Mouse (Mus musculus): ENCODE data around the gene Slc5a11. TPM values are rescaled to one million over a fixed set of nuclear protein-coding genes. Genes with fewer than 3 reads are reported as not detected.

Gene Slc5a11
- polyA plus RNA-seq, 1 experiment from 2014 or later = 1.2 TPM

DNA sequence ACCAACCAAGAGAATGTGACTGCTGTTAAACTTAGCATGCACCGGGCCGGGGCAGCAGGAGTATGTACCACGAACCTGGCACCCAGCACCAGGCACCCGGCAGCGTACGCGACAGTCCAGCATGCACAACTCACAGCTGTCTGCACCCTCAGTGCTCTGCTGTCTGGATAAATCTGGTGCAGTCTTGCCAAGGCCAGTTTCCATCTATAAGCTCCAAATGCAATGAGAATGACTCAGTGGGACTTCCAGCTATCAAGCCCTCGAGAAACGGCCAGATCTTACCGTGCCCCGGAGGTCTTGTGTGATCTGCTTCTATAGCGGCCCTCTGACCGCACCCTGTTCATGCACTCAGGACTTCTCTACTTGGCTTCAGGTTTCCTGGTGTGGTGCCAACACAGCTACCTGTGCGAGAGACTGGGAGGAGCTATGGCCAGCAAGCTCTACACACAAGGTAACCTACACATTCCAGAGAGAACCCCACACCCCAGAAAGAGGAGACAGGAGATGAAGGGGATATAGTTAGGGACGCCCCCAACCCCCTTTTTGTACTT lies 14.8 kb upstream of the Slc5a11 start:
- 93% methylated on average over 15 of the region's 15 CpGs for WGBS
- Histone ChIP-seq H3K27ac (replicated peaks; ENCODE audit: low read depth, low read length) (no peak overlapping the region), H3K36me3 (ENCODE audit: control insufficient read depth, insufficient read depth, low read length) (peaks cover 9% of the 10 kb centered on the region), H3K9me3 (ENCODE audit: control insufficient read depth, low read length) (no peaks in the 10 kb centered on the region), H3K9ac (replicated peaks; ENCODE audit: low read length) (no peak overlapping the region), H3K4me2 (ENCODE audit: low read length) (no peak overlapping the region), H3K4me3 (replicated peaks; ENCODE audit: low read depth, low read length) (no peak overlapping the region), H3K27me3 (ENCODE audit: control insufficient read depth, insufficient read depth, low read length) (no peaks in the 10 kb centered on the region), H3K4me1 (ENCODE audit: control insufficient read depth, insufficient read depth, low read length) (no peaks in the 10 kb centered on the region)
- ATAC-seq (ENCODE audit: low FRiP score, low TSS enrichment) (no peak), DNase-seq (no peak)

GRCm38 (mm10) chr7:123200722-123201121 lies 13.9 kb upstream of the Slc5a11 start:
- no peaks in the 10 kb centered on the region for H3K9me3 ChIP-seq (ENCODE audit: control insufficient read depth, low read length)
- H3K4me3 ChIP-seq (replicated peaks; ENCODE audit: low read depth, low read length) = no peak overlapping the region
- ATAC-seq (ENCODE audit: low FRiP score, low TSS enrichment) (no peak), DNase-seq (no peak)
- H3K27ac ChIP-seq (replicated peaks; ENCODE audit: low read depth, low read length) = no peak overlapping the region
- no peak overlapping the region for H3K9ac ChIP-seq (replicated peaks; ENCODE audit: low read length)
- H3K4me1 ChIP-seq (ENCODE audit: control insufficient read depth, insufficient read depth, low read length) = no peaks in the 10 kb centered on the region
- no peaks in the 10 kb centered on the region for H3K27me3 ChIP-seq (ENCODE audit: control insufficient read depth, insufficient read depth, low read length)
- H3K36me3 ChIP-seq (ENCODE audit: control insufficient read depth, insufficient read depth, low read length) = no peaks in the 10 kb centered on the region; the same call in 1 of the 2 replicates
- H3K4me2 ChIP-seq (ENCODE audit: low read length) = no peak overlapping the region
- WGBS = 87% methylated on average over 9 of the region's 9 CpGs

GRCm38 (mm10) chr7:123205261-123205660 lies 9.3 kb upstream of the Slc5a11 start:
- H3K27me3 ChIP-seq (ENCODE audit: control insufficient read depth, insufficient read depth, low read length) = no peaks in the 10 kb centered on the region
- DNase-seq (peak; percentile 82), ATAC-seq (ENCODE audit: low FRiP score, low TSS enrichment) (no peak)
- 35% methylated on average over 14 of the region's 14 CpGs for whole genome bisulfite sequencing
- no peaks in the 10 kb centered on the region for H3K4me1 ChIP-seq (ENCODE audit: control insufficient read depth, insufficient read depth, low read length)
- no peaks in the 10 kb centered on the region for H3K36me3 ChIP-seq (ENCODE audit: control insufficient read depth, insufficient read depth, low read length)
- H3K9ac ChIP-seq (replicated peaks; ENCODE audit: low read length) = no peak overlapping the region
- no peaks in the 10 kb centered on the region for H3K9me3 ChIP-seq (ENCODE audit: control insufficient read depth, low read length)
- H3K27ac ChIP-seq (replicated peaks; ENCODE audit: low read depth, low read length) = no peak overlapping the region
- H3K4me2 ChIP-seq (ENCODE audit: low read length) = no peak overlapping the region
- no peak overlapping the region for H3K4me3 ChIP-seq (replicated peaks; ENCODE audit: low read depth, low read length)

DNA sequence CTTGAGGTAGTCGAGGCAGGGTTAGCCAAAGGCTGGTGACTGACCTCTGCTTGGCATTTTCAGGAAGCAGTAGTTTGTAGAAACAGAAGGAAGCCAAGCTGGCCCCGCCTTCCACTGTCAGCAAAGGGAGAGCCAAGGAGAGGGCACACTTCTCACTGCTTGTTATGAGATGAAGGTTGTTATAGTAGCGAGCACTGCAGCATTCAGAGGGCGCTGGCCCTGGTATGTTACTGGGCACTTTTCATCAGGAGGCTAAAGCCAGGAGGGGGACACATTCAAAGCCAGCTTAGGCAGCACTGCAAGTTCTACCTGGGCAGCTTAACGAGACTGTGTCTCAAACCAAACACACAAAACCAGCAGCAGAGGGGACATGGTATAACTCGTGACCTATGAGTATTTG lies 7.0 kb upstream of the Slc5a11 start:
- Histone ChIP-seq H3K27ac (replicated peaks; ENCODE audit: low read depth, low read length) (no peak overlapping the region), H3K9ac (replicated peaks; ENCODE audit: low read length) (no peak overlapping the region), H3K4me3 (replicated peaks; ENCODE audit: low read depth, low read length) (no peak overlapping the region), H3K36me3 (ENCODE audit: control insufficient read depth, insufficient read depth, low read length) (no peaks in the 10 kb centered on the region), H3K27me3 (ENCODE audit: control insufficient read depth, insufficient read depth, low read length) (no peaks in the 10 kb centered on the region), H3K9me3 (ENCODE audit: control insufficient read depth, low read length) (no peaks in the 10 kb centered on the region), H3K4me2 (ENCODE audit: low read length) (no peak overlapping the region), H3K4me1 (ENCODE audit: control insufficient read depth, insufficient read depth, low read length) (no peaks in the 10 kb centered on the region)
- 79% methylated on average over 6 of the region's 6 CpGs for WGBS
- ATAC-seq (ENCODE audit: low FRiP score, low TSS enrichment) (no peak), DNase-seq (no peak)

DNA sequence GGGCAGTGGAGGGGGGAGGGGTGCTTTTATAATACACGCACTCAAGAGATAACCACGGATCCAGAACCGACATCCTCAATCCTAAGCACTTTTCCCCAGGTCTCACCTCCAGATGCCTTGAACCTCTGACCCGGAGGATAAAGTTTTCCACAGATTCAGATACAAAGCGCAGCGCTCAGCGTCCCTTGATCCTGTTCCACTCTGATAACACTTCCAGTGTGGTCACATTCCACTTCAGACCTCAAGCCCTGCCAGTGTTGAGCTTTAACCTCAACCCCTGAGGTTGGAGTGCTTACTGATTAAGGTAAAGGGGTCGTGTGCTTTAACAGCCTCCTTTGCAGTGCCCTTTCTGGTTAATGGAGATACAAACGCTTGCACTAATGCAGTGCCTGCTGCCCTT lies 4.7 kb upstream of the Slc5a11 start:
- DNase-seq (no peak), ATAC-seq (ENCODE audit: low FRiP score, low TSS enrichment) (no peak)
- Histone ChIP-seq H3K9ac (replicated peaks; ENCODE audit: low read length) (no peak overlapping the region), H3K4me2 (ENCODE audit: low read length) (no peak overlapping the region), H3K4me1 (ENCODE audit: control insufficient read depth, insufficient read depth, low read length) (no peaks in the 10 kb centered on the region), H3K27me3 (ENCODE audit: control insufficient read depth, insufficient read depth, low read length) (no peaks in the 10 kb centered on the region), H3K4me3 (replicated peaks; ENCODE audit: low read depth, low read length) (no peak overlapping the region), H3K36me3 (ENCODE audit: control insufficient read depth, insufficient read depth, low read length) (no peaks in the 10 kb centered on the region), H3K9me3 (ENCODE audit: control insufficient read depth, low read length) (no peaks in the 10 kb centered on the region), H3K27ac (replicated peaks; ENCODE audit: low read depth, low read length) (no peak overlapping the region)
- WGBS = 79% methylated on average over 9 of the region's 9 CpGs

DNA sequence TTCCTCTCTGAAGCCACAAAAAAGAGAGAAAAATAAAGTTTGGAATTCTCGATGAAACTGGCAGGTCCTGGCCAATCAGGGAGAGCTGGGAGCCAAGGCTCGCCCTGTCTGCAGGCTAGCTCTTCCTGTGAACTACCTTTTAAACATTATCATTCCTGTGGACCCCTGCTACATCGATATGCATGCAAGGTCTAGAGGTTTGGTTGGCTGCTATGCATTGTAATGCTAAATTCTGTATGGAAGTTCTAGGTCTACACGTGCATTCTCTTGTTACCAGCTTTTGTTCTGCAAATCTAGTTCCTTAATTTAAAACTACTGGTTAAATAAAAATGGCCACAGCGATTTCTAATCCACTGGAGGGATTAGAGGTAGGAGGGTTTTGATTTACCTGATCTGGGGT lies 3.1 kb upstream of the Slc5a11 start:
- no peaks in the 10 kb centered on the region for H3K27me3 ChIP-seq (ENCODE audit: control insufficient read depth, insufficient read depth, low read length)
- H3K36me3 ChIP-seq (ENCODE audit: control insufficient read depth, insufficient read depth, low read length) = no peaks in the 10 kb centered on the region
- H3K27ac ChIP-seq (replicated peaks; ENCODE audit: low read depth, low read length) = no peak overlapping the region
- no peak overlapping the region for H3K4me3 ChIP-seq (replicated peaks; ENCODE audit: low read depth, low read length)
- no peak overlapping the region for H3K9ac ChIP-seq (replicated peaks; ENCODE audit: low read length)
- ATAC-seq (ENCODE audit: low FRiP score, low TSS enrichment) (no peak), DNase-seq (no peak)
- no peaks in the 10 kb centered on the region for H3K4me1 ChIP-seq (ENCODE audit: control insufficient read depth, insufficient read depth, low read length)
- H3K9me3 ChIP-seq (ENCODE audit: control insufficient read depth, low read length) = no peaks in the 10 kb centered on the region
- WGBS = 45% methylated on average over 5 of the region's 5 CpGs
- no peak overlapping the region for H3K4me2 ChIP-seq (ENCODE audit: low read length)

DNA sequence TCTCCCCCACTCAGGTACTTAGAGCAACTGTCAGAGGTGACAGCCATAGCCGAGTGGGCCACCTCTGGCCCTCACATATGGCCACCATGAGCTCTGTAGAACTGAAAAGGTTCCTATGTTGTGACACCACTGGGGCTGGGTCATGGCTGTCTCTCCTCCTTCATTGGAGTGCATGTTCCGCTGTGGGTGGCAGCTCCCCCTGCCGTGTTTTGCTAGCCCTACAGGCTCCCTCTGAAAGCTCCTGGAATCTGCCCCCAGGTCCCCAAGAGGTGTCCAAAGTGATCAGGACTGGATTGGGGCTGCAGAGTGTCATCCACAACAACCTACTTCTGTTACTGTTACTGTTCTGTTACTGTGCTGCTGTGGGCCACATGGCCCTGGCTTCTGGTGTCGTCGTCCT lies 2.3 kb upstream of the Slc5a11 start:
- Histone ChIP-seq H3K4me1 (ENCODE audit: control insufficient read depth, insufficient read depth, low read length) (no peaks in the 10 kb centered on the region), H3K4me3 (replicated peaks; ENCODE audit: low read depth, low read length) (no peak overlapping the region), H3K36me3 (ENCODE audit: control insufficient read depth, insufficient read depth, low read length) (no peaks in the 10 kb centered on the region), H3K9me3 (ENCODE audit: control insufficient read depth, low read length) (no peaks in the 10 kb centered on the region), H3K27me3 (ENCODE audit: control insufficient read depth, insufficient read depth, low read length) (no peaks in the 10 kb centered on the region), H3K27ac (replicated peaks; ENCODE audit: low read depth, low read length) (no peak overlapping the region), H3K4me2 (ENCODE audit: low read length) (no peak overlapping the region), H3K9ac (replicated peaks; ENCODE audit: low read length) (no peak overlapping the region)
- ATAC-seq (ENCODE audit: low FRiP score, low TSS enrichment) (no peak), DNase-seq (no peak)
- WGBS = 86% methylated on average over 5 of the region's 5 CpGs

DNA sequence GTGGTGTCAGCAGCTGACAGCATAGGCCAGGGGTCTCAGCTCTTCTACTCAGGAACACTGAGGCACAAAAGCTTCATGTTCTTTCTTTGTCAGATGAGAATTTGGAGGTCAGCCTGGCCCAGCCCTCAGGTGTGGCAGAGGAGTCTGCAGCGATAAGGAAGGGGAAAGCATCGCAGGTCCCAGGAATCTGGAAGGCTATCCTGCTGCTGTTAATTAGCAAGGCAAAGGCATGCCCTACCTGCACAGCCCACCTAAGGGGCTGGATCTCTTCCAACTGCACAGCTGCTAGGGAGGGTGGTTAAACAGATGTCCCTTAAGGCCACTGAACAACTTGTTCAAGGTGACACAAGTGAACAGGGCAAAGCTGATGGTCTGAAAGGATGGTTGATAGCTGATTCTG lies 558 bp downstream of the Slc5a11 start:
- WGBS = 88% methylated on average over 2 of the region's 2 CpGs
- H3K36me3 ChIP-seq (ENCODE audit: control insufficient read depth, insufficient read depth, low read length) = no peaks in the 10 kb centered on the region
- H3K27ac ChIP-seq (replicated peaks; ENCODE audit: low read depth, low read length) = no peak overlapping the region
- H3K4me3 ChIP-seq (replicated peaks; ENCODE audit: low read depth, low read length) = no peak overlapping the region
- H3K9me3 ChIP-seq (ENCODE audit: control insufficient read depth, low read length) = no peaks in the 10 kb centered on the region
- no peak overlapping the region for H3K9ac ChIP-seq (replicated peaks; ENCODE audit: low read length)
- ATAC-seq (ENCODE audit: low FRiP score, low TSS enrichment) (no peak), DNase-seq (no peak)
- no peaks in the 10 kb centered on the region for H3K27me3 ChIP-seq (ENCODE audit: control insufficient read depth, insufficient read depth, low read length)
- no peaks in the 10 kb centered on the region for H3K4me1 ChIP-seq (ENCODE audit: control insufficient read depth, insufficient read depth, low read length)
- no peak overlapping the region for H3K4me2 ChIP-seq (ENCODE audit: low read length)

DNA sequence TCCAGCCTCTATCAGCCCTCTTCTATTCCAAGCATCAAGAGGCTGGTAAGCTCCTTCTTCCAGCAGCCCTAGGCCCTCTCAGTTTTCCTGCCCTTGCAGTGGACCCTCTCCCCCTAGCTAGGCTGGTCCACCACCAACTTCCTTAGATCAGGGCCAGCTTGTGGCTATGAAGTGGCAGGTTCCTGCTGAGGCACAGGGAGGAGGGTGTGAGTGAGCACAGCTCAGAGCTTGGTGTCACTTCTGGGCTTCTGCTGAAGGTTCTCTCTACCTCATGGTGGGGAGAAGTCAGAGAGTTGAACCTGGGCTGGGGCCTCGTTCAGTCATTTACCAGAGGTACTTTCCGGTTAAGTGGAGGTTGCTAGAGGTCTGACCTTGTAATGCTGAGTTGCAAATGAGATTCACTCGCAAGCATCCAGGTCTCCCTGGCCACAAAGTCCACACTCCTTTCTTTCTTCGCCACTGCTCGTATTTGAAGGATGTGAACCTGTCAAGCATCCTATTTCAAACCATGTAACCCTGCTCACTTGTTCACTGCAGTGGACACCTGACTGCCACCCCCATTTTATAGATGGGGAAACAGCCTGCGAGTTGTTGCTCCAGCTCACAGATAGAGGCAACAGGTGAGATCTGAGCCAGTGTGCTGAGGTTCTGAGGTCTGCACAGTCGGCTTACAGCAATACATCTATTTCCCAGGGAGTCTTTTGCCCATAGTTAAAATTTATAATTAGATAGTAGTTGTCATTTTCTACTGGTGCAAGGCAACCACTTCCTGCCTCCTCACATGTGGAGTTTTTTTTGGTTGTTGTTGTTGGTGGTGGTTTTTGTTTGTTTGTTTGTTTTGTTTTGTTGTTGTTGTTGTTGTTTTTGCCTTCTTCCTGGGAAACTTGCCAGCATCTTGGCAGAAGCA lies 3.1 kb downstream of the Slc5a11 start:
- ATAC-seq (ENCODE audit: low FRiP score, low TSS enrichment) (no peak), DNase-seq (no peak)
- WGBS = 74% methylated on average over 7 of the region's 7 CpGs

More for the DNA sequence above, 3.1 kb downstream of the Slc5a11 start:
- Histone ChIP-seq H3K4me1 (ENCODE audit: control insufficient read depth, insufficient read depth, low read length) (no peaks in the 10 kb centered on the region), H3K9me3 (ENCODE audit: control insufficient read depth, low read length) (no peaks in the 10 kb centered on the region), H3K4me2 (ENCODE audit: low read length) (no peak overlapping the region), H3K36me3 (ENCODE audit: control insufficient read depth, insufficient read depth, low read length) (no peaks in the 10 kb centered on the region), H3K4me3 (replicated peaks; ENCODE audit: low read depth, low read length) (no peak overlapping the region), H3K27me3 (ENCODE audit: control insufficient read depth, insufficient read depth, low read length) (no peaks in the 10 kb centered on the region), H3K9ac (replicated peaks; ENCODE audit: low read length) (no peak overlapping the region), H3K27ac (replicated peaks; ENCODE audit: low read depth, low read length) (no peak overlapping the region)
